Mouse (Mus musculus) WW6 (cell line): ENCODE data around the gene Cdh4.
A peak's percentile ranks its signal among the peaks of the same experiment; 100 is the strongest.

Source experiments
- DNase-seq: peaks from one replicate; pipeline ENCODE4 v3.0.0-alpha.2; 2013; ENCODE audit warnings: low read depth, low spot score

Cdh4 gene

GRCm38 (mm10) chr2:179467839-179468445 is 25.7 kb downstream of the Cdh4 start:
- no peak for DNase-seq

- DNase-seq = peak; percentile 9
Observed at GRCm38 (mm10) chr2:179476622-179477021, 34.4 kb downstream of the Cdh4 start.

- no peak for DNase-seq
Observed at GRCm38 (mm10) chr2:179480800-179481200, 38.6 kb downstream of the Cdh4 start.

- no peak for DNase-seq
Observed at GRCm38 (mm10) chr2:179481363-179481762, 39.1 kb downstream of the Cdh4 start.

- no peak for DNase-seq
Observed at GRCm38 (mm10) chr2:179488526-179489139, 46.4 kb downstream of the Cdh4 start.

GRCm38 (mm10) chr2:179491891-179492290 is 49.7 kb downstream of the Cdh4 start:
- DNase-seq = no peak

- DNase-seq = no peak
Observed at GRCm38 (mm10) chr2:179494276-179494675, 52.0 kb downstream of the Cdh4 start.

- DNase-seq = no peak
Observed at GRCm38 (mm10) chr2:179510439-179510838, 68.2 kb downstream of the Cdh4 start.

GRCm38 (mm10) chr2:179516559-179516958 is 74.3 kb downstream of the Cdh4 start:
- DNase-seq = no peak

GRCm38 (mm10) chr2:179518456-179519032 is 76.3 kb downstream of the Cdh4 start:
- no peak for DNase-seq

GRCm38 (mm10) chr2:179519161-179519560 is 76.9 kb downstream of the Cdh4 start:
- DNase-seq = no peak

GRCm38 (mm10) chr2:179519931-179520330 is 77.7 kb downstream of the Cdh4 start:
- DNase-seq = no peak

GRCm38 (mm10) chr2:179520941-179521340 is 78.7 kb downstream of the Cdh4 start:
- no peak for DNase-seq

- DNase-seq = no peak
Observed at GRCm38 (mm10) chr2:179521444-179521843, 79.2 kb downstream of the Cdh4 start.

- DNase-seq = no peak
Observed at GRCm38 (mm10) chr2:179522141-179522540, 79.9 kb downstream of the Cdh4 start.

GRCm38 (mm10) chr2:179526976-179527375 is 84.7 kb downstream of the Cdh4 start:
- DNase-seq = no peak

GRCm38 (mm10) chr2:179530436-179531040 is 88.3 kb downstream of the Cdh4 start:
- DNase-seq = no peak

- no peak for DNase-seq
Observed at GRCm38 (mm10) chr2:179533196-179533595, 91.0 kb downstream of the Cdh4 start.

GRCm38 (mm10) chr2:179533881-179534280 is 91.7 kb downstream of the Cdh4 start:
- DNase-seq = no peak

GRCm38 (mm10) chr2:179535204-179535603 is 93.0 kb downstream of the Cdh4 start:
- no peak for DNase-seq

GRCm38 (mm10) chr2:179536762-179537161 is 94.5 kb downstream of the Cdh4 start:
- DNase-seq = no peak

- no peak for DNase-seq
Observed at GRCm38 (mm10) chr2:179537390-179537789, 95.2 kb downstream of the Cdh4 start.
